Mouse (Mus musculus): ENCODE results near the gene Epha8. TPM values are rescaled to one million over a fixed set of nuclear protein-coding genes. Genes with fewer than 3 reads are reported as not detected.

Gene Epha8
- polyA plus RNA-seq (2021): not detected

- CTCF ChIA-PET: no interaction called here
- in situ Hi-C loops (cut with MboI; ENCODE audit: low pct_unique_long_range_greater_than_20kb): no loop called here
- ATAC-seq: no peak
- POLR2A ChIA-PET: no interaction called here
- H3K27me3 ChIP-seq: peaks cover 37% of the 10 kb centered on the region
- TF ChIP-seq CTCF (IDR thresholded peaks at IDR 0.05): no peak
- DNase-seq (ENCODE audit: low read depth, low spot score): no peak
Observed at GRCm38 (mm10) chr4:136956751-136957446, at the start of gene Epha8. Gene Epha8 (minus strand): TSS chr4:136956816.

DNA sequence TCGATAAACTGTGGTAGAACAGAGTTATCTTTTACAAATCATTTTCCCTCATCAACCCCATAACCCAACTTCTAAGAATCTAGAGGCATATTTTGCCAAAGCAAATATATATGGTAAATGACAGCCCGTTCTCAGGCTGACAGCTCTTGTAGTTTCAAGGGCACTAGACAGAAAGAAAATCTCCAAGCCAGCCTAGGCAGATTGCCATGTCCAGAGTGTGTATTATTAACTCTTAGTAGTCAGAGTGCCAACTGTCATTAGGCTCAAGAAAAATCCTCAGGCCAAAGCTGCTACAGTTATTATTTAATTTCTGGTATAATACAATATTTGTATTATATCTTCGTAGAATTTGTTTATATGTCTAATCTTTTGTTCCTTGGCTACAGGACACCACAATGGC lies 45.2 kb upstream of the Epha8 start:
- DNase-seq (ENCODE audit: low read depth, low spot score) (no peak), ATAC-seq (no peak)
- H3K27me3 ChIP-seq: no peaks in the 10 kb centered on the region
- TF ChIP-seq CTCF (IDR thresholded peaks at IDR 0.05): no peak
- in situ Hi-C loops (cut with MboI; ENCODE audit: low pct_unique_long_range_greater_than_20kb): no loop called here
- ChIA-PET CTCF (no interaction called here), POLR2A (no interaction called here)

- in situ Hi-C loops (cut with MboI; ENCODE audit: low pct_unique_long_range_greater_than_20kb): no loop called here
- no peak for ATAC-seq
- H3K27me3 ChIP-seq: no peaks in the 10 kb centered on the region
- no peak for DNase-seq (ENCODE audit: low read depth, low spot score)
- POLR2A ChIA-PET: no interaction called here
- no peak for TF ChIP-seq CTCF (IDR thresholded peaks at IDR 0.05)
- CTCF ChIA-PET: interaction anchor here (0.7 to 1.0 kb wide), 2 partner anchors 9 to 205 kb away, joined by 3 read pairs; no protein-coding TSS in a partner anchor
Observed at GRCm38 (mm10) chr4:137001020-137001419, 44.4 kb upstream of the Epha8 start.

GRCm38 (mm10) chr4:136998371-136998770 lies 41.8 kb upstream of the Epha8 start:
- in situ Hi-C loops (cut with MboI; ENCODE audit: low pct_unique_long_range_greater_than_20kb): no loop called here

GRCm38 (mm10) chr4:136997723-136998345 lies 41.2 kb upstream of the Epha8 start:
- TF ChIP-seq CTCF (IDR thresholded peaks at IDR 0.05): no peak
- ChIA-PET CTCF (no interaction called here), POLR2A (no interaction called here)
- no peaks in the 10 kb centered on the region for H3K27me3 ChIP-seq
- no peak for ATAC-seq
- in situ Hi-C loops (cut with MboI; ENCODE audit: low pct_unique_long_range_greater_than_20kb): no loop called here
- no peak for DNase-seq (ENCODE audit: low read depth, low spot score)

More at GRCm38 (mm10) chr4:136998371-136998770, 41.8 kb upstream of the Epha8 start:
- no peak for TF ChIP-seq CTCF (IDR thresholded peaks at IDR 0.05)
- DNase-seq (ENCODE audit: low read depth, low spot score): no peak
- ChIA-PET POLR2A (interaction anchor here (0.6 kb wide), 1 partner anchor 87 kb away, joined by 6 read pairs; no protein-coding TSS in a partner anchor), CTCF (no interaction called here)
- ATAC-seq: no peak
- no peaks in the 10 kb centered on the region for H3K27me3 ChIP-seq

- DNase-seq (ENCODE audit: low read depth, low spot score): no peak
- TF ChIP-seq CTCF (IDR thresholded peaks at IDR 0.05): no peak
- in situ Hi-C loops (cut with MboI; ENCODE audit: low pct_unique_long_range_greater_than_20kb): no loop called here
- no peak for ATAC-seq
- CTCF ChIA-PET: no interaction called here
- POLR2A ChIA-PET: no interaction called here
- no peaks in the 10 kb centered on the region for H3K27me3 ChIP-seq
Observed at GRCm38 (mm10) chr4:136996933-136997332, 40.3 kb upstream of the Epha8 start.

DNA sequence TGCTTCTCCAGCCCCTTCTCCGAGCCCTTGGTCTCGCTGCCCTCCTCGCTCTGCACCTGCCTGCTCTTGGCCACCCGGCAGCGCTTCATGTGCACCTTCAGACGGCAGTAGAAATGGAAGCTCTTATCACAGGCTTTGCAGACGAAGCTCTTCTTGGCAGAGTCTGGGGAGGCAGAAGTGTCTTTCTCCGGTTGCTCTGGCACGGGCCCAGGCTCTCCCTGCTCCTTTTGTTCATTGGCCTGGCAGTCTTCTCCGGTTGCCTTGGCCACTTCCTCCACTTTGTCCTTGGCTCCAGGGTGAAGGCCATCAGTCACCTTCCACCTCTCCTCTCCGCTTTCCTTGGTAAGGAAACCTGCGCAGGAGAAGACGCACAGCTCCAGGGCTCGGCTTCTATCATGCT lies 38.7 kb upstream of the Epha8 start:
- ChIA-PET CTCF (no interaction called here), POLR2A (no interaction called here)
- in situ Hi-C loops (cut with MboI; ENCODE audit: low pct_unique_long_range_greater_than_20kb): no loop called here
- no peak for TF ChIP-seq CTCF (IDR thresholded peaks at IDR 0.05)
- no peaks in the 10 kb centered on the region for H3K27me3 ChIP-seq
- no peak for ATAC-seq
- no peak for DNase-seq (ENCODE audit: low read depth, low spot score)

DNA sequence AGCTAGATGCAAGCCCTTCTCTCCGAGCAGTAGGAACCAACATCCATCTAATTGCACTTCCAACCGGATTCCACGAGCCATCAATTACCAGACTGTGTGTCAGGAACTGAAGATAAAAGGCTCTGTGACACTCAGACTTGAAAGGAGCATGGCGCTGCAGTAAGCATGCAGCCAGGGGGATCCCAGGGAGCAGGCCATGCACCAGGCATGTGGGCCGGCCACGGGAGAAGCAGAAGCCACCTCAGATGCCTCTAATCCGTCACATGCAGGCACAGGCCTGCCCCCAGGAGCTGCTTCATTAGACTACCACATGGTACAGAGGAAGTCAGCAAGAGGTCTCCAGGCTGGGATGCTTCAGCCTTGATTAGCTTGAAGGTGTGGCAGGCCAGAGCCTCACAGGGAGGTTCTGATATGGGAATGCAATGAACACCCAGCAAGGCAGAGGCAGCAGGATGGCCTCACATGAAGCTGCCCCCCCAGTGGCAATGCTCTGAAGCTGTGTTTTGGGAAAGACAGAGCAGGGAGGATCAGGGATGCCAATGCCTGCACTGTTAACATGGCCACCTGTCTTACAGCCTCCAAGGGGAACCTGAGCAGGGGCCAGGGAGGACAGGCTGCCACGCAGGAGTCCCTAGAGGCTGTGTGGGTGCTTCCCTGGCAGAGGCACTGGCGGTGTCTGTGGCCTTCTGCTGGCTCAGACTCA lies 25.5 kb upstream of the Epha8 start:
- H3K27me3 ChIP-seq: no peaks in the 10 kb centered on the region
- ChIA-PET CTCF (interaction anchor here (1.0 to 2.3 kb wide), 3 partner anchors 12 to 90 kb away, joined by 3 to 7 read pairs (median 3); no protein-coding TSS in a partner anchor), POLR2A (no interaction called here)
- TF ChIP-seq CTCF (IDR thresholded peaks at IDR 0.05): no peak
- in situ Hi-C loops (cut with MboI; ENCODE audit: low pct_unique_long_range_greater_than_20kb): no loop called here
- DNase-seq (ENCODE audit: low read depth, low spot score) (no peak), ATAC-seq (no peak)

GRCm38 (mm10) chr4:136981347-136981746 lies 24.7 kb upstream of the Epha8 start:
- H3K27me3 ChIP-seq: no peaks in the 10 kb centered on the region
- DNase-seq (ENCODE audit: low read depth, low spot score) (no peak), ATAC-seq (no peak)
- ChIA-PET POLR2A (no interaction called here), CTCF (interaction anchor here (1.0 to 2.3 kb wide), 3 partner anchors 11 to 91 kb away, joined by 3 to 7 read pairs (median 3); no protein-coding TSS in a partner anchor)
- in situ Hi-C loops (cut with MboI; ENCODE audit: low pct_unique_long_range_greater_than_20kb): no loop called here
- no peak for TF ChIP-seq CTCF (IDR thresholded peaks at IDR 0.05)

DNA sequence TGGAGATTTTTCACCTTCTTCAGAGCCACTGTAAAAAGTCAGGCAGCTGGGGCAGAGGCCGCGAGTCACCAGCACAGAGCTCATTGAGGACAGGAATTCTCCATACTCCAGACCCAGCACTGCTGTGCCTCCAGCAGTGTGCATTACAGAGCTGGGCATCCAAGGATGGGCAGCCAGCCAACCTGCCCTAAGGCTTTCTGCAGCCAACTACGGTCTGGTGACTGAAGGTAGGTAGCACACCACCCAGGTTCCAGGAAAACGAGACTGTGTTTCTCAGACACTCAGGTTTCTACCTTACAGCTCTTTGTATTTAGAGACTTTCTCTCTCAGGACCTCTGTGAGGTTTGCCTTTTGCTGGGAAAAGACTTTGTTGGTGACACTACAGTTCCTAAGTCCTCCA lies 24.3 kb upstream of the Epha8 start:
- POLR2A ChIA-PET: no interaction called here
- ATAC-seq (no peak), DNase-seq (ENCODE audit: low read depth, low spot score) (no peak)
- H3K27me3 ChIP-seq: no peaks in the 10 kb centered on the region
- CTCF ChIA-PET: interaction anchor here (1.0 to 2.3 kb wide), 3 partner anchors 11 to 91 kb away, joined by 3 to 7 read pairs (median 3); no protein-coding TSS in a partner anchor
- in situ Hi-C loops (cut with MboI; ENCODE audit: low pct_unique_long_range_greater_than_20kb): no loop called here
- TF ChIP-seq CTCF (IDR thresholded peaks at IDR 0.05): no peak

- CTCF ChIA-PET: no interaction called here
- in situ Hi-C loops (cut with MboI; ENCODE audit: low pct_unique_long_range_greater_than_20kb): no loop called here
- no peak for DNase-seq (ENCODE audit: low read depth, low spot score)
- H3K27me3 ChIP-seq: no peaks in the 10 kb centered on the region
- POLR2A ChIA-PET: no interaction called here
- ATAC-seq: no peak
- no peak for TF ChIP-seq CTCF (IDR thresholded peaks at IDR 0.05)
Observed at GRCm38 (mm10) chr4:136977244-136977643, 20.6 kb upstream of the Epha8 start.
